Mouse (Mus musculus): Measurements from ENCODE around the gene Palld.
A peak's percentile ranks its signal among the peaks of the same experiment; 100 is the strongest.

The Palld gene

GRCm38 (mm10) chr8:61625656-61626210, 276.8 kb downstream of the Palld start:
- DNase-seq, result no peak

- DNase-seq, result no peak
Observed at GRCm38 (mm10) chr8:61623485-61624417, 278.7 kb downstream of the Palld start.

- no peak for DNase-seq
Observed at GRCm38 (mm10) chr8:61621300-61621699, 281.2 kb downstream of the Palld start.

- no peak for DNase-seq
Observed at GRCm38 (mm10) chr8:61617651-61618050, 284.8 kb downstream of the Palld start.

- DNase-seq, result no peak
Observed at GRCm38 (mm10) chr8:61617049-61617448, 285.4 kb downstream of the Palld start.

- DNase-seq, result no peak
Observed at GRCm38 (mm10) chr8:61615711-61616697, 286.5 kb downstream of the Palld start.

GRCm38 (mm10) chr8:61611741-61612140, 290.7 kb downstream of the Palld start:
- no peak for DNase-seq

- DNase-seq, result no peak
Observed at GRCm38 (mm10) chr8:61611077-61611476, 291.4 kb downstream of the Palld start.

- no peak for DNase-seq
Observed at GRCm38 (mm10) chr8:61610546-61610945, 291.9 kb downstream of the Palld start.

GRCm38 (mm10) chr8:61607463-61607813, 295.1 kb downstream of the Palld start:
- DNase-seq, result no peak

GRCm38 (mm10) chr8:61606795-61607462, 295.6 kb downstream of the Palld start:
- DNase-seq, result no peak

GRCm38 (mm10) chr8:61604871-61605270, 297.6 kb downstream of the Palld start:
- no peak for DNase-seq

- DNase-seq, result no peak
Observed at GRCm38 (mm10) chr8:61596889-61597288, 305.6 kb downstream of the Palld start.

GRCm38 (mm10) chr8:61591446-61591845, 311.0 kb downstream of the Palld start:
- no peak for DNase-seq

GRCm38 (mm10) chr8:61590551-61591431, 311.7 kb downstream of the Palld start:
- DNase-seq, result peak; percentile 25

GRCm38 (mm10) chr8:61589972-61590391, 312.5 kb downstream of the Palld start:
- peak; percentile 3 for DNase-seq

GRCm38 (mm10) chr8:61588336-61588735, 314.2 kb downstream of the Palld start:
- no peak for DNase-seq

- no peak for DNase-seq
Observed at GRCm38 (mm10) chr8:61587731-61588130, 314.8 kb downstream of the Palld start.

GRCm38 (mm10) chr8:61586529-61586928, 316.0 kb downstream of the Palld start:
- no peak for DNase-seq

GRCm38 (mm10) chr8:61585746-61586145, 316.7 kb downstream of the Palld start:
- no peak for DNase-seq

- no peak for DNase-seq
Observed at GRCm38 (mm10) chr8:61584714-61585383, 317.6 kb downstream of the Palld start.

Measured in cerebellum, adult 11 months (tissue).